Comparison of ENCODE assay signal across 11 mouse cellular contexts in genomic region chr14:120287987-120288275, GRCm38 (mm10). TPM values are rescaled to one million over a fixed set of nuclear protein-coding genes. Genes with fewer than 3 reads are reported as not detected.
DNase-seq lines count a peak whose midpoint lies in the region; ATAC-seq and TF ChIP-seq lines count a peak whose summit lies in the region.
"Had no signal": no experiment of that assay in that cellular context is flagged by ENCODE, and none has a peak within 500 bp of the region (broad histone marks: within the 10 kb centered on the region; RNA-seq: fewer than 3 reads in every experiment).

No protein-coding gene starts in this region.

- ATAC-seq in forebrain, embryonic 14.5 days = 0 out of 2 replicates have a peak, but pooled peaks have one; percentile 9
- no peak for ATAC-seq in forebrain, embryonic 16.5 days
- ATAC-seq in embryonic facial prominence, embryonic 15.5 days (ENCODE audit: insufficient number of reproducible peaks, low FRiP score, low TSS enrichment, low read depth) = no peak

- H3K9ac ChIP-seq in forebrain, embryonic 14.5 days (ENCODE audit: low read length) = no peak overlapping the region
- H3K9ac ChIP-seq in forebrain, embryonic 16.5 days (replicated peaks; ENCODE audit: low read depth, low read length) = no peak overlapping the region
- peak overlapping the region; percentile 56 for H3K9ac ChIP-seq in ES-Bruce4 (ENCODE audit: low read depth, poor library complexity, severe bottlenecking)
- no peak overlapping the region for H3K9ac ChIP-seq in embryonic facial prominence, embryonic 15.5 days
- H3K9ac ChIP-seq: neural tube, embryonic 13.5 days had no signal

- TF ChIP-seq CTCF in kidney, adult 2 months (conservative IDR thresholded peaks at IDR 0.05; ENCODE audit: insufficient read depth, insufficient read length, low read depth, low read length) = no peak
- no peak for TF ChIP-seq CTCF in ES-Bruce4 (IDR thresholded peaks at IDR 0.05; ENCODE audit: low read depth, low read length)

- no peak overlapping the region for H3K4me3 ChIP-seq in forebrain, embryonic 14.5 days (ENCODE audit: low read depth, low read length)
- H3K4me3 ChIP-seq in forebrain, embryonic 16.5 days (replicated peaks; ENCODE audit: low read length) = no peak overlapping the region
- H3K4me3 ChIP-seq in kidney, adult 2 months (ENCODE audit: insufficient read depth, low read depth, low read length) = no peak overlapping the region
- H3K4me3 ChIP-seq in ES-Bruce4 (ENCODE audit: low read depth, low read length) = peak overlapping the region; percentile 51
- no peak overlapping the region for H3K4me3 ChIP-seq in embryonic facial prominence, embryonic 15.5 days (replicated peaks)
- H3K4me3 ChIP-seq: neural tube, embryonic 13.5 days had no signal

- H3K4me2 ChIP-seq in forebrain, embryonic 14.5 days (ENCODE audit: low read length) = no peak overlapping the region
- no peak overlapping the region for H3K4me2 ChIP-seq in forebrain, embryonic 16.5 days (ENCODE audit: low read length)
- 0 out of 2 replicates have a peak overlapping the region, but pooled peaks have one; percentile 12 for H3K4me2 ChIP-seq in embryonic facial prominence, embryonic 15.5 days (replicated peaks)
- H3K4me2 ChIP-seq: neural tube, embryonic 13.5 days had no signal

- no peaks in the 10 kb centered on the region for H3K9me3 ChIP-seq in forebrain, embryonic 14.5 days (replicated peaks; ENCODE audit: control insufficient read depth, low read length)
- no peaks in the 10 kb centered on the region for H3K9me3 ChIP-seq in forebrain, embryonic 16.5 days (ENCODE audit: control insufficient read depth, low read length)
- H3K9me3 ChIP-seq in ES-Bruce4 (replicated peaks; ENCODE audit: control insufficient read depth, insufficient read depth, low read length, poor library complexity, severe bottlenecking) = no peaks in the 10 kb centered on the region
- no peaks in the 10 kb centered on the region for H3K9me3 ChIP-seq in embryonic facial prominence, embryonic 15.5 days (replicated peaks)
- H3K9me3 ChIP-seq: neural tube, embryonic 13.5 days had no signal

- no peak for DNase-seq in forebrain, embryonic 14.5 days (ENCODE audit: low spot score)
- no peak for DNase-seq in kidney, adult 2 months
- no peak for DNase-seq in kidney, postnatal 25 days
- DNase-seq in MN1 (ENCODE audit: low spot score) = no peak
- no peak for DNase-seq in layer of hippocampus, adult 9-11 months
- DNase-seq: kidney, adult 18-20 months; right cerebral cortex, postnatal 4 days had no signal

- H3K27ac ChIP-seq in forebrain, embryonic 14.5 days (ENCODE audit: low read depth, low read length) = no peak overlapping the region
- no peak overlapping the region for H3K27ac ChIP-seq in forebrain, embryonic 16.5 days (ENCODE audit: low read length)
- peak overlapping the region; percentile 19; the same call in 1 of the 2 replicates for H3K27ac ChIP-seq in kidney, adult 2 months (ENCODE audit: insufficient read depth, low read depth, low read length)
- H3K27ac ChIP-seq in ES-Bruce4 (ENCODE audit: insufficient read depth, low read length) = peak overlapping the region; percentile 71
- H3K27ac ChIP-seq in embryonic facial prominence, embryonic 15.5 days (replicated peaks) = peak overlapping the region; percentile 65

- no peak for TF ChIP-seq POLR2A in kidney, adult 2 months (IDR thresholded peaks at IDR 0.05; ENCODE audit: low read depth, low read length)
- TF ChIP-seq POLR2A in ES-Bruce4 (IDR thresholded peaks at IDR 0.05; ENCODE audit: insufficient read depth, low read length) = no peak

- H3K36me3 ChIP-seq in forebrain, embryonic 14.5 days (ENCODE audit: control insufficient read depth, insufficient read depth, low read length) = 0 out of 2 replicates have a peak, but pooled peaks cover 4% of the 10 kb centered on the region
- H3K36me3 ChIP-seq in forebrain, embryonic 16.5 days (ENCODE audit: control insufficient read depth, insufficient read depth) = no peaks in the 10 kb centered on the region; the same call in 1 of the 2 replicates
- no peaks in the 10 kb centered on the region for H3K36me3 ChIP-seq in kidney, adult 2 months (ENCODE audit: control insufficient read depth, insufficient read depth, low read length)
- H3K36me3 ChIP-seq in ES-Bruce4 (ENCODE audit: control insufficient read depth, insufficient read depth, low read length, poor library complexity, severe bottlenecking) = no peaks in the 10 kb centered on the region
- H3K36me3 ChIP-seq in embryonic facial prominence, embryonic 15.5 days = 0 out of 2 replicates have a peak, but pooled peaks cover 4% of the 10 kb centered on the region

- no peaks in the 10 kb centered on the region for H3K27me3 ChIP-seq in forebrain, embryonic 14.5 days (replicated peaks; ENCODE audit: control insufficient read depth, insufficient read depth, low read length)
- H3K27me3 ChIP-seq in forebrain, embryonic 16.5 days (replicated peaks; ENCODE audit: control insufficient read depth, insufficient read depth, low read length) = no peaks in the 10 kb centered on the region
- no peaks in the 10 kb centered on the region for H3K27me3 ChIP-seq in kidney, adult 2 months (replicated peaks; ENCODE audit: control insufficient read depth, insufficient read depth, low read length)
- no peaks in the 10 kb centered on the region for H3K27me3 ChIP-seq in ES-Bruce4 (ENCODE audit: control insufficient read depth, insufficient read depth, low read length, poor library complexity, severe bottlenecking)
- H3K27me3 ChIP-seq in embryonic facial prominence, embryonic 15.5 days = no peaks in the 10 kb centered on the region
- H3K27me3 ChIP-seq: neural tube, embryonic 13.5 days had no signal

- TF ChIP-seq EP300 in ES-Bruce4 (IDR thresholded peaks at IDR 0.05; ENCODE audit: insufficient read depth, low read depth, low read length) = no peak

- H3K4me1 ChIP-seq in forebrain, embryonic 14.5 days (ENCODE audit: control insufficient read depth, insufficient read depth, low read length) = no peaks in the 10 kb centered on the region
- H3K4me1 ChIP-seq in forebrain, embryonic 16.5 days (replicated peaks; ENCODE audit: control insufficient read depth, insufficient read depth, low read length) = no peaks in the 10 kb centered on the region; the same call in 1 of the 2 replicates
- peaks cover 40% of the 10 kb centered on the region for H3K4me1 ChIP-seq in kidney, adult 2 months (ENCODE audit: control insufficient read depth, insufficient read depth, low read length)
- peaks cover 19% of the 10 kb centered on the region for H3K4me1 ChIP-seq in ES-Bruce4 (ENCODE audit: control insufficient read depth, insufficient read depth, low read length)
- peaks cover 90% of the 10 kb centered on the region for H3K4me1 ChIP-seq in embryonic facial prominence, embryonic 15.5 days

RNA-seq across cellular contexts. Expression of gene Mbnl2, which starts 12.5 kb away (rescaled TPM):
- polyA plus RNA-seq in forebrain, embryonic 14.5 days (2014; fragmentation: Nextera tagmentation; extraction: Ambion mirVana) = 21.6 and 27.8 TPM in 2 replicates
- 23.1 and 26.8 TPM in 2 replicates for polyA plus RNA-seq in forebrain, embryonic 16.5 days (2015; fragmentation: Nextera tagmentation; extraction: Ambion mirVana)
- 50.0 and 53.9 TPM in 2 replicates for polyA plus RNA-seq in kidney, adult 2 months (2012; rRNA removed)
- polyA plus RNA-seq in ES-Bruce4 (2011; ENCODE audit: insufficient read depth, insufficient read length, low read depth, missing spikeins) = 61.8 and 65.4 TPM in 2 replicates
- 167 and 173 TPM in 2 replicates for polyA plus RNA-seq in embryonic facial prominence, embryonic 15.5 days (2015; fragmentation: Nextera tagmentation; extraction: Ambion mirVana)

Comparison
In these comparisons a context has a peak if more than half of its experiments do, and no peak if none do; other contexts are left out.
1. H3K27ac ChIP-seq: peak in kidney, adult 2 months (single experiment), ES-Bruce4 (single experiment) and embryonic facial prominence, embryonic 15.5 days (single experiment); none in forebrain, embryonic 14.5 days (single experiment) and forebrain, embryonic 16.5 days (single experiment).